Mouse (Mus musculus): Measurements from ENCODE around the gene Rnf157. TPM values are rescaled to one million over a fixed set of nuclear protein-coding genes. Genes with fewer than 3 reads are reported as not detected.

Rnf157 gene
- 5.3 and 12.0 TPM in 2 replicates for polyA plus RNA-seq (2015; fragmentation: Nextera tagmentation; extraction: Ambion mirVana)

GRCm38 (mm10) chr11:116412904-116413630 is at the start of gene Rnf157:
Gene Rnf157, minus strand, starts transcription at chr11:116413032.

GRCm38 (mm10) chr11:116433356-116434286 is 20.8 kb upstream of the Rnf157 start, which contains the start of gene Ubald2:
Gene Ubald2, plus strand, starts transcription at chr11:116434094.

GRCm38 (mm10) chr11:116335244-116336036 is 77.4 kb downstream of the Rnf157 start, which contains the start of gene Foxj1:
Gene Foxj1, minus strand, starts transcription at chr11:116335399.

GRCm38 (mm10) chr11:116307019-116307725 is 105.7 kb downstream of the Rnf157 start, which contains the start of gene Exoc7:
Gene Exoc7, minus strand, starts transcription at chr11:116307233.

Other genes starting within 250 kb of the Rnf157 start
- 12.9 and 18.1 TPM in 2 replicates for gene Fbf1, start 244.9 kb downstream of the Rnf157 start, polyA plus RNA-seq (2015; fragmentation: Nextera tagmentation; extraction: Ambion mirVana)
- gene Ten1, start 214.2 kb downstream of the Rnf157 start, polyA plus RNA-seq (2015; fragmentation: Nextera tagmentation; extraction: Ambion mirVana): 48.9 and 49.5 TPM in 2 replicates
- gene Acox1, start 214.0 kb downstream of the Rnf157 start, polyA plus RNA-seq (2015; fragmentation: Nextera tagmentation; extraction: Ambion mirVana): 37.2 and 49.8 TPM in 2 replicates
- gene Evpl, start 175.0 kb downstream of the Rnf157 start, polyA plus RNA-seq (2015; fragmentation: Nextera tagmentation; extraction: Ambion mirVana): 1.4 and 1.9 TPM in 2 replicates
- 40.4 and 59.2 TPM in 2 replicates for gene Srp68, start 138.8 kb downstream of the Rnf157 start, polyA plus RNA-seq (2015; fragmentation: Nextera tagmentation; extraction: Ambion mirVana)
- gene Galr2, start 132.1 kb downstream of the Rnf157 start, polyA plus RNA-seq (2015; fragmentation: Nextera tagmentation; extraction: Ambion mirVana): 0.77 and 3.2 TPM in 2 replicates
- 45.9 and 65.6 TPM in 2 replicates for gene Exoc7, start 105.8 kb downstream of the Rnf157 start, polyA plus RNA-seq (2015; fragmentation: Nextera tagmentation; extraction: Ambion mirVana)
- 0.30 and 0.39 TPM in 2 replicates for gene Foxj1, start 77.6 kb downstream of the Rnf157 start, polyA plus RNA-seq (2015; fragmentation: Nextera tagmentation; extraction: Ambion mirVana)
- 52.7 and 56.4 TPM in 2 replicates for gene Ubald2, start 21.1 kb upstream of the Rnf157 start, polyA plus RNA-seq (2015; fragmentation: Nextera tagmentation; extraction: Ambion mirVana)
- 0.10 and 0.11 TPM in 2 replicates for gene Qrich2, start 53.2 kb upstream of the Rnf157 start, polyA plus RNA-seq (2015; fragmentation: Nextera tagmentation; extraction: Ambion mirVana)
- 67.1 and 83.3 TPM in 2 replicates for gene Prpsap1, start 81.2 kb upstream of the Rnf157 start, polyA plus RNA-seq (2015; fragmentation: Nextera tagmentation; extraction: Ambion mirVana)
- gene Sphk1, start 117.9 kb upstream of the Rnf157 start, polyA plus RNA-seq (2015; fragmentation: Nextera tagmentation; extraction: Ambion mirVana): 7.1 and 8.3 TPM in 2 replicates
- 8.4 and 10.3 TPM in 2 replicates for gene Ube2o, start 168.4 kb upstream of the Rnf157 start, polyA plus RNA-seq (2015; fragmentation: Nextera tagmentation; extraction: Ambion mirVana)
- not detected in 2 replicates for gene Aanat, start 173.4 kb upstream of the Rnf157 start, polyA plus RNA-seq (2015; fragmentation: Nextera tagmentation; extraction: Ambion mirVana)
- 5.1 and 8.4 TPM in 2 replicates for gene Rhbdf2, start 214.0 kb upstream of the Rnf157 start, polyA plus RNA-seq (2015; fragmentation: Nextera tagmentation; extraction: Ambion mirVana)
- gene Prcd, start 240.5 kb upstream of the Rnf157 start, polyA plus RNA-seq (2015; fragmentation: Nextera tagmentation; extraction: Ambion mirVana): 12.4 and 16.2 TPM in 2 replicates
- 28.6 and 33.4 TPM in 2 replicates for gene Cygb, start 241.3 kb upstream of the Rnf157 start, polyA plus RNA-seq (2015; fragmentation: Nextera tagmentation; extraction: Ambion mirVana)

Data from adrenal gland, postnatal 0 days (tissue).